Mouse (Mus musculus) C3H10T1/2 (cell line): Measurements from ENCODE around the gene Polr1c. TPM values are rescaled to one million over a fixed set of nuclear protein-coding genes. Genes with fewer than 3 reads are reported as not detected.

Experiments used
- polyA plus RNA-seq, 2 experiments: library from polyadenylated mRNA; unstranded; fragments of >200 nt; fragmentation: generic; extraction: Trizol; gene quantifications; one replicate each; pipeline ENCODE4 v1.2.1; 2012; ENCODE audit warnings: missing spikeins in 2 of 2

Polr1c gene
- polyA plus RNA-seq, result 100 to 1,000 TPM; 111 to 156 TPM

GRCm38 (mm10) chr17:46247512-46248188, at the start of gene Polr1c, which contains the start of gene Yipf3:
TSS of gene Polr1c (minus strand) at chr17:46248054.
TSS of gene Yipf3 (plus strand) at chr17:46248080.

GRCm38 (mm10) chr17:46282483-46283123, 34.7 kb upstream of the Polr1c start, which contains the start of gene Tjap1:
TSS of gene Tjap1 (minus strand) at chr17:46283026.

GRCm38 (mm10) chr17:46253452-46254084, 5.7 kb upstream of the Polr1c start, which contains the start of gene Lrrc73:
TSS of gene Lrrc73 (plus strand) at chr17:46253531.

GRCm38 (mm10) chr17:46202421-46203071, 45.3 kb downstream of the Polr1c start, which contains the start of the genes Polh and Xpo5:
TSS of gene Polh (minus strand) at chr17:46202645.
TSS of gene Xpo5 (plus strand) at chr17:46202782.

Other genes with a start within 250 kb of the Polr1c start
- gene Vegfa, start 215.7 kb downstream of the Polr1c start, polyA plus RNA-seq, result 10 to 100 TPM in 1 of 2 experiments, 1 to 10 TPM in 1; 4.4 to 22.7 TPM
- 100 to 1,000 TPM; 140 to 212 TPM for gene Mrps18a, start 137.1 kb downstream of the Polr1c start, polyA plus RNA-seq
- not detected for gene Rsph9, start 103.8 kb downstream of the Polr1c start, polyA plus RNA-seq
- 10 to 100 TPM; 24.3 to 32.6 TPM for gene Mad2l1bp, start 94.5 kb downstream of the Polr1c start, polyA plus RNA-seq
- gene Gtpbp2, start 87.0 kb downstream of the Polr1c start, polyA plus RNA-seq, result 10 to 100 TPM in 1 of 2 experiments, 1 to 10 TPM in 1; 5.2 to 43.0 TPM
- gene Polh, start 45.4 kb downstream of the Polr1c start, polyA plus RNA-seq, result 1 to 10 TPM; 1.5 to 9.4 TPM
- 10 to 100 TPM; 14.4 to 24.3 TPM for gene Xpo5, start 45.3 kb downstream of the Polr1c start, polyA plus RNA-seq
- gene Yipf3, start within 50 bp of the Polr1c start, polyA plus RNA-seq, result 100 to 1,000 TPM; 159 to 180 TPM
- 10 to 100 TPM; 10.4 to 11.1 TPM for gene Lrrc73, start 5.5 kb upstream of the Polr1c start, polyA plus RNA-seq
- gene Tjap1, start 35.0 kb upstream of the Polr1c start, polyA plus RNA-seq, result 10 to 100 TPM; 54.0 to 58.3 TPM
- gene Dlk2, start 49.4 kb upstream of the Polr1c start, polyA plus RNA-seq, result 10 to 100 TPM in 1 of 2 experiments, 1 to 10 TPM in 1; 7.2 to 55.2 TPM
- 1 to 10 TPM; 2.7 to 7.7 TPM for gene Abcc10, start 80.3 kb upstream of the Polr1c start, polyA plus RNA-seq
- gene Zfp318, start 135.7 kb upstream of the Polr1c start, polyA plus RNA-seq, result 1 to 10 TPM in 1 of 2 experiments, under 1 TPM in 1; 0.54 to 5.8 TPM
- under 1 TPM in 1 of 2 experiments, not detected in 1; 0.93 TPM for gene Crip3, start 180.9 kb upstream of the Polr1c start, polyA plus RNA-seq
- gene Slc22a7, start 190.4 kb upstream of the Polr1c start, polyA plus RNA-seq, result not detected
- gene Ttbk1, start 239.6 kb upstream of the Polr1c start, polyA plus RNA-seq, result not detected
- gene Dnph1, start 248.7 kb upstream of the Polr1c start, polyA plus RNA-seq, result 100 to 1,000 TPM in 1 of 2 experiments, 10 to 100 TPM in 1; 39.0 to 100 TPM